Mouse (Mus musculus): ENCODE results near the gene Lmntd1. TPM values are rescaled to one million over a fixed set of nuclear protein-coding genes. Genes with fewer than 3 reads are reported as not detected.
A peak's percentile ranks its signal among the peaks of the same experiment; 100 is the strongest.

Gene Lmntd1
- polyA plus RNA-seq, 1 experiment from 2014 or later = 16.8 TPM

DNA sequence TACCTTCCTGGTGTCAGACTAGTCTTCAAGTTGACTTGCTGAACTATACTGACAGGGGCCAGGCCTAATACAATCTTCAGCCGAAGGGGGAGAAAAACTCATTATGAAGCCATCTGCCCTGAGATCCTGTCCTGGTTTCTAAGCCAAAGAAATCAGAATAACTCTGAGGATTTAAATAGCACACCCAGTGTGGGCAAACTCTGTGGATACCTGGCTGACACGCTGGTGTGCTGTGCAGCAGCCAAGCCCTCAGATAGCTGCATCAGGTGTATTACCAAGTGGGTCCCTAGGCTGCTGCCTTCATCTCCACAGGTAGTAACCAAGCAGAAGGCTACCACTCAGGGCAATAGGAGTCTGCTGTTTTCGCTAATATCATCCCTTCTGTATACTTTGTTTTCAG is 1.5 kb downstream of the Lmntd1 start:
- Histone ChIP-seq H3K9me3 (replicated peaks; ENCODE audit: control insufficient read depth, low read length) (no peaks in the 10 kb centered on the region), H3K4me1 (ENCODE audit: control insufficient read depth, insufficient read depth, low read length) (peaks cover 3% of the 10 kb centered on the region), H3K4me2 (ENCODE audit: low read depth, low read length) (no peak overlapping the region), H3K9ac (ENCODE audit: low read length) (no peak overlapping the region), H3K27ac (ENCODE audit: low read length) (no peak overlapping the region), H3K27me3 (ENCODE audit: control insufficient read depth, insufficient read depth, low read length) (no peaks in the 10 kb centered on the region; the same call in 1 of the 2 replicates), H3K36me3 (ENCODE audit: control insufficient read depth, insufficient read depth) (no peaks in the 10 kb centered on the region), H3K4me3 (ENCODE audit: low read length) (no peak overlapping the region)
- 82% methylated on average over 3 of the region's 3 CpGs for WGBS
- no peak for ATAC-seq (replicated peaks; ENCODE audit: extremely low read depth, insufficient read depth, low FRiP score)

- Histone ChIP-seq H3K27me3 (ENCODE audit: control insufficient read depth, insufficient read depth, low read length) (no peaks in the 10 kb centered on the region; the same call in 1 of the 2 replicates), H3K9me3 (replicated peaks; ENCODE audit: control insufficient read depth, low read length) (no peaks in the 10 kb centered on the region), H3K9ac (ENCODE audit: low read length) (no peak overlapping the region), H3K4me2 (ENCODE audit: low read depth, low read length) (no peak overlapping the region), H3K4me3 (ENCODE audit: low read length) (no peak overlapping the region), H3K36me3 (ENCODE audit: control insufficient read depth, insufficient read depth) (no peaks in the 10 kb centered on the region), H3K4me1 (ENCODE audit: control insufficient read depth, insufficient read depth, low read length) (peaks cover 2% of the 10 kb centered on the region; the same call in 1 of the 2 replicates), H3K27ac (ENCODE audit: low read length) (no peak overlapping the region)
- WGBS = 96% methylated on average over 5 of the region's 5 CpGs
- ATAC-seq (replicated peaks; ENCODE audit: extremely low read depth, insufficient read depth, low FRiP score) = no peak
Measured at GRCm38 (mm10) chr6:145610901-145611300, 3.2 kb downstream of the Lmntd1 start.

DNA sequence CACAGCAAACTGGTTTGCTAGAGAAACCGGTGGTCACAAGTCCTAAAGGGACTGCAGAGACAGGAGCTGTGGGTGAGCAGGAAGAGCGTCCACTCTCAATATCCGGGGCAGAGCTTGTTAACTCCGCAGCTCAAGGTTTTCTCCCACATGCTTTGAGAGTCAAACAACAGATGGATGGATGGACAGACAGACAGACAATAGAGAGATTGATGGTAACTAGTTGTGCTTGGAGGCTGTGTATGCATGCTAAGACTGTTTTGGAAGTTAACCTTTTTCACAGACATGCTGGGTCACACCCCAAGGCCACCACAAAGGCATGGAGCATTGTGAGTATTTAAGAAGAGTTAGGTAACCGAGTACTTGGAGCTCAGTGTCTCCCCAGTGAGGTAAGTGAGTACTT is 5.4 kb downstream of the Lmntd1 start:
- no peak overlapping the region for H3K9ac ChIP-seq (ENCODE audit: low read length)
- H3K36me3 ChIP-seq (ENCODE audit: control insufficient read depth, insufficient read depth) = no peaks in the 10 kb centered on the region
- H3K9me3 ChIP-seq (replicated peaks; ENCODE audit: control insufficient read depth, low read length) = no peaks in the 10 kb centered on the region
- H3K27ac ChIP-seq (ENCODE audit: low read length) = no peak overlapping the region
- ATAC-seq (replicated peaks; ENCODE audit: extremely low read depth, insufficient read depth, low FRiP score) = no peak
- H3K4me1 ChIP-seq (ENCODE audit: control insufficient read depth, insufficient read depth, low read length) = peaks cover 2% of the 10 kb centered on the region; the same call in 1 of the 2 replicates
- no peak overlapping the region for H3K4me3 ChIP-seq (ENCODE audit: low read length)
- H3K4me2 ChIP-seq (ENCODE audit: low read depth, low read length) = no peak overlapping the region
- H3K27me3 ChIP-seq (ENCODE audit: control insufficient read depth, insufficient read depth, low read length) = no peaks in the 10 kb centered on the region; the same call in 1 of the 2 replicates
- WGBS = 84% methylated on average over 5 of the region's 5 CpGs

DNA sequence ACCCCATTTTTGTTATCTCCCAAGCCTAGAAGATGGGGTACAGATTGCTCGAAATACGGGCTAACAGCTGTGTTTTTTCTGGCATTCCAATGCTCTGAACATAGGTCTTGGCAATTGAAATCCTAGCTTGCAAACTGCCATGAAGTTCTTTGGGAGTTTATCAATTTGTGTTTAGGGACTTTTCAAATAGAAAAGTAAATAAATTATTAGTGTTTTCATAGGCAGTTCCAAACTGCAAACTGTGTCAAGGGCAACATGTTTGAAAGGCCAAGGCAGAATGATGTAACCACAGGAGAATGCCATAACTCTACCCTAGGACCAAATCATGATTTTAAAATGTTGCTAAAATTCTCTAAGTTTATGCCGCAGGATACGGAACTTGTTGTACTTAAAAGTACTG is 6.4 kb downstream of the Lmntd1 start:
- Histone ChIP-seq H3K4me3 (ENCODE audit: low read length) (no peak overlapping the region), H3K9me3 (replicated peaks; ENCODE audit: control insufficient read depth, low read length) (no peaks in the 10 kb centered on the region), H3K27ac (ENCODE audit: low read length) (no peak overlapping the region), H3K4me1 (ENCODE audit: control insufficient read depth, insufficient read depth, low read length) (peaks cover 2% of the 10 kb centered on the region; the same call in 1 of the 2 replicates), H3K27me3 (ENCODE audit: control insufficient read depth, insufficient read depth, low read length) (no peaks in the 10 kb centered on the region; the same call in 1 of the 2 replicates), H3K4me2 (ENCODE audit: low read depth, low read length) (no peak overlapping the region), H3K9ac (ENCODE audit: low read length) (no peak overlapping the region), H3K36me3 (ENCODE audit: control insufficient read depth, insufficient read depth) (no peaks in the 10 kb centered on the region)
- 80% methylated on average over 4 of the region's 4 CpGs for WGBS
- ATAC-seq (replicated peaks; ENCODE audit: extremely low read depth, insufficient read depth, low FRiP score) = no peak

GRCm38 (mm10) chr6:145605203-145605602 is 8.9 kb downstream of the Lmntd1 start:
- Histone ChIP-seq H3K4me2 (ENCODE audit: low read depth, low read length) (no peak overlapping the region), H3K27me3 (ENCODE audit: control insufficient read depth, insufficient read depth, low read length) (no peaks in the 10 kb centered on the region), H3K36me3 (ENCODE audit: control insufficient read depth, insufficient read depth) (no peaks in the 10 kb centered on the region), H3K27ac (ENCODE audit: low read length) (no peak overlapping the region), H3K9ac (ENCODE audit: low read length) (no peak overlapping the region), H3K4me1 (ENCODE audit: control insufficient read depth, insufficient read depth, low read length) (peaks cover 2% of the 10 kb centered on the region; the same call in 1 of the 2 replicates), H3K9me3 (replicated peaks; ENCODE audit: control insufficient read depth, low read length) (no peaks in the 10 kb centered on the region), H3K4me3 (ENCODE audit: low read length) (no peak overlapping the region)
- no peak for ATAC-seq (replicated peaks; ENCODE audit: extremely low read depth, insufficient read depth, low FRiP score)
- 49% methylated on average over 3 of the region's 3 CpGs for WGBS

DNA sequence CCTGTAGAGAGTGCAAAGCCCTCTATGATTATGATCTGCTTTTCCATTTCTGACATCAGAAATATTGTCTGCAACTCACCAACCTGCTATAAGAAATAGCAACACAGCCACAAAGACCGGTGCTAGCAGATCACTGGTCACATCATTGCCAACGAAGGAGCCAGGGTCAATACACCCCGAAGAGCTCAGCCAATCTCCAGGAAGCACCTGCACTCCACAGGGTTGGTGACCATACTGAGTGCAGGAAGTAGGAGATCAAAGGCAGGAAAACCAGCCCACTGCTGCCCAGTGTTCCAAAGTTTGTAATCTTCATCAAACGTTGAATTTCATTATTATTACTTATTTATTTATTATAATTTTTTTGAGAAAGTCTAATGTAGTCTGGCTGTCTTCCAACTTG is 9.5 kb downstream of the Lmntd1 start:
- Histone ChIP-seq H3K36me3 (ENCODE audit: control insufficient read depth, insufficient read depth) (no peaks in the 10 kb centered on the region), H3K4me2 (ENCODE audit: low read depth, low read length) (no peak overlapping the region), H3K4me1 (ENCODE audit: control insufficient read depth, insufficient read depth, low read length) (peaks cover 2% of the 10 kb centered on the region; the same call in 1 of the 2 replicates), H3K27ac (ENCODE audit: low read length) (no peak overlapping the region), H3K4me3 (ENCODE audit: low read length) (no peak overlapping the region), H3K9me3 (replicated peaks; ENCODE audit: control insufficient read depth, low read length) (no peaks in the 10 kb centered on the region), H3K27me3 (ENCODE audit: control insufficient read depth, insufficient read depth, low read length) (no peaks in the 10 kb centered on the region), H3K9ac (ENCODE audit: low read length) (no peak overlapping the region)
- peak; percentile 41; the same call in 1 of the 2 replicates for ATAC-seq (replicated peaks; ENCODE audit: extremely low read depth, insufficient read depth, low FRiP score)
- 57% methylated on average over 4 of the region's 4 CpGs for WGBS

DNA sequence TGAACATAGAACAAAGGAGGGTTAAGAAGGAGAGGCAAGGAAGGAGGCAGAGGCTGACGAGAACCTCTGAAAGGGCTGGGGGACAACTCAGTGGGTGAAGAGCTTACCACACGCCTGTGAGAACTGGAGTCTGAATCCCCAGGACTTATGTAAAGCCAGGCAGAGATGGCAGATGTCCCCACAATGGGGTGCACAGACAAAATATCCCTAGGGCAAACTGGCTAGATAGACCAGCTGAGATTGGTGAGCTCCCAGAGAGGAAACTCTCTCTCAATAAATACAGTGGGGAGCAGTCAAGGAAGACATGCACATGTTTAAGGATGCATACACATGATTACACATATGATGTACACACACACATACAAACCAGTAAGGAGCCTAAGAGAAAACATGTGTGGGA is 10.0 kb downstream of the Lmntd1 start:
- H3K27me3 ChIP-seq (ENCODE audit: control insufficient read depth, insufficient read depth, low read length) = no peaks in the 10 kb centered on the region
- no peak overlapping the region for H3K4me2 ChIP-seq (ENCODE audit: low read depth, low read length)
- no peak overlapping the region for H3K9ac ChIP-seq (ENCODE audit: low read length)
- no peak overlapping the region for H3K4me3 ChIP-seq (ENCODE audit: low read length)
- H3K36me3 ChIP-seq (ENCODE audit: control insufficient read depth, insufficient read depth) = no peaks in the 10 kb centered on the region
- no peak overlapping the region for H3K27ac ChIP-seq (ENCODE audit: low read length)
- WGBS = 71% methylated on average over 2 of the region's 2 CpGs
- peaks cover 2% of the 10 kb centered on the region; the same call in 1 of the 2 replicates for H3K4me1 ChIP-seq (ENCODE audit: control insufficient read depth, insufficient read depth, low read length)
- no peak for ATAC-seq (replicated peaks; ENCODE audit: extremely low read depth, insufficient read depth, low FRiP score)
- no peaks in the 10 kb centered on the region for H3K9me3 ChIP-seq (replicated peaks; ENCODE audit: control insufficient read depth, low read length)

DNA sequence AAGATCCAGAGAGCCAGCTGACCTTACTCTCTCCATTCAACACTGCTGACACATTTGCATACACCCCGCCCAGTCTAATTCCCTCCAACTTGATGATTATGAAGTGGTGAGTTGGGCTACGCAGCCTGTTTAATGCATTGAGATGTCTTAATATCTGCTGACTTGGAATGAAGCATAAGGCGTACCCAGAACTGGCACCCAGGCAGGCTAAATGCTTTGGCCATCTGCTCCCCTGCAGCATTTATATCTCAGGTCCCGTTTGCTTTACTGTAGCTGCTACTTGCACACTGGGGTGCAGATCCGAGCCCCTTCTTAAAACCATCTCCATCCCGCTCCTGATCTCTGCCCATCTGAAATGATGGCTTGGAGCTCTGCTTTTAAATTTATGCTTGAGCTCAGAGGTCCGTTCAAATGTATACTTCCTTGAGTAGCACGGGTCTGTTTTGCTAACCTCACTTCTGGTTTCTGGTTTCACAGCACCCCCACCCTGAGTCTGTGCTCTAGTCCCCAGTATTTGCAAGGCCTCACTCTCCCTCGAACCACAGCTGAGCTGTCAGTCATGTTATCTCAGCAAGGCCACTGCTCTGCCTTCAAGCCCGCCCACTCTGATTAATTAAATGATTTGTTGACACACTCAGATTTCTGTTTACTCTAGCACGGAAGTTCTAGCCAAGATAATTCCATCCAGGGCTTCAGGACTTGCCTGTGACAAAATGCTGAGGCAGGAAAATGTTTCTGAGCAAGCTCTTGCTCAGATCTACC is 15.1 kb downstream of the Lmntd1 start:
- Histone ChIP-seq H3K4me1 (ENCODE audit: control insufficient read depth, insufficient read depth, low read length) (peaks cover 10% of the 10 kb centered on the region), H3K4me3 (ENCODE audit: low read length) (no peak overlapping the region), H3K9me3 (replicated peaks; ENCODE audit: control insufficient read depth, low read length) (no peaks in the 10 kb centered on the region), H3K36me3 (ENCODE audit: control insufficient read depth, insufficient read depth) (no peaks in the 10 kb centered on the region), H3K27ac (ENCODE audit: low read length) (no peak overlapping the region), H3K9ac (ENCODE audit: low read length) (no peak overlapping the region), H3K27me3 (ENCODE audit: control insufficient read depth, insufficient read depth, low read length) (no peaks in the 10 kb centered on the region), H3K4me2 (ENCODE audit: low read depth, low read length) (no peak overlapping the region)
- ATAC-seq (replicated peaks; ENCODE audit: extremely low read depth, insufficient read depth, low FRiP score) = no peak
- 51% methylated on average over 11 of the region's 11 CpGs for WGBS

- Histone ChIP-seq H3K27ac (ENCODE audit: low read length) (no peak overlapping the region), H3K27me3 (ENCODE audit: control insufficient read depth, insufficient read depth, low read length) (no peaks in the 10 kb centered on the region), H3K9ac (ENCODE audit: low read length) (no peak overlapping the region), H3K9me3 (replicated peaks; ENCODE audit: control insufficient read depth, low read length) (no peaks in the 10 kb centered on the region), H3K36me3 (ENCODE audit: control insufficient read depth, insufficient read depth) (no peaks in the 10 kb centered on the region), H3K4me2 (ENCODE audit: low read depth, low read length) (no peak overlapping the region), H3K4me3 (ENCODE audit: low read length) (no peak overlapping the region), H3K4me1 (ENCODE audit: control insufficient read depth, insufficient read depth, low read length) (peaks cover 10% of the 10 kb centered on the region)
- no peak for ATAC-seq (replicated peaks; ENCODE audit: extremely low read depth, insufficient read depth, low FRiP score)
- WGBS = 47% methylated on average over 4 of the region's 4 CpGs
Measured at GRCm38 (mm10) chr6:145595905-145596304, 18.2 kb downstream of the Lmntd1 start.

Data from heart, embryonic 16.5 days (tissue).